Mouse (Mus musculus) cerebellum, adult 2 months (tissue): ENCODE measurements at regions not wholly inside any gene's neighbourhood (a gene's known extent, or its start where the extent isn't known, plus 50 kb on each side); places are given as distances from the start of the nearest gene placed in this dataset.

Experiments used
- CTCF ChIP-seq: fragments of 200-500 bp; IDR thresholded peaks from 2 replicates; pipeline ENCODE4 v1.5.1; 2011; ENCODE audit warnings: low read depth, mild to moderate bottlenecking, control low read depth, low read length, moderate library complexity, borderline replicate concordance; ENCODE audit not compliant: insufficient read depth
- POLR2A ChIP-seq: fragments of 200-500 bp; IDR thresholded peaks from 2 replicates; pipeline ENCODE4 v1.6.1; 2011; ENCODE audit warnings: low read length, control low read depth, borderline replicate concordance; ENCODE audit not compliant: insufficient read depth

DNA sequence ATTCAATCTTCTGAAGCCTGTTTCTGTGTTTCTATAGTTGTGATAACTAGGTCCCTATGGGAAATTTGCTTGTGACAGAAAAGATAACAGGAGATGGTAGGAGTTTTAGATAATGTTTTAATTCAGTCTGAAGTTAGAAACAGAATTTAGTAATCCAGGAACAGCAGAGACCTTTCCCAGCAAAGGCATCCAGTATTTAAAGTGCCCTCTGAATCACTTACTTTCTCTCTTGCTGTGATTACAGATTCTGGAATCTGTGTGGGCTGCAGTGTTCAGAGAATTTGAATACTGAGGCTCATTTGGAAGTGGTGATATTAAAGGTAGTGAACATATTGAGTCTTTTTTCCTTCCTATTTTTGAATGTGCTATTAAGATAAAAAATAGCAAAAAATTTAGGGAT, 154.6 kb downstream of the Gm11077 start:
- TF ChIP-seq POLR2A (no peak), CTCF (no peak)
